Comparison of ENCODE assay signal across 10 mouse cellular contexts in the genomic region with DNA sequence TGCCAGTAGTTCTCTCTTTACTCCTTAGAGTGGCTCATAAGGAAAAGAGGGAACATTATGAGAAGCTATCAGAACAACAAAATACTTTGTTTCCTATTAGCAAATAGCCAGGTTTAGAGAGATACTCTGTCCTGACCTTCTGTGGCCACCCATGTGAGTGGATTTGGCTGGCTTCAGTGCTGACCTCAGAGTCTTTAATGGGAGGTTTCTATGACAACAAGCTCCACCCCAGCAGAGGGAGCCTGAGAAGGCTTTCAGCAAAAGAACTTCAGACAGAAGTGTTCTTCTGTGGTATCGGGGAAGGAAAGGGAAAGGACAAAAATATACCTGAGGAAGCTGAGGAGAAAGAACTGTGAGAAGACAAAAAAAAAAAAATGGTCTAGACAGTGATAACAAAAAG.
DNase-seq lines count a peak whose midpoint lies in the region; ATAC-seq and TF ChIP-seq lines count a peak whose summit lies in the region.
"Had no signal": no experiment of that assay in that cellular context is flagged by ENCODE, and none has a peak within 500 bp of the region (broad histone marks: within the 10 kb centered on the region; RNA-seq: fewer than 3 reads in every experiment).

No protein-coding gene starts in this region.

- H3K27ac ChIP-seq in heart, embryonic 10.5 days = no peak overlapping the region
- H3K27ac ChIP-seq in gastrocnemius, adult 2 months = no peak overlapping the region
- H3K27ac ChIP-seq in liver, embryonic 16.5 days (ENCODE audit: low read length) = peak overlapping the region; percentile 59; the same call in 1 of the 2 replicates
- H3K27ac ChIP-seq in intestine, embryonic 16.5 days (ENCODE audit: low read length) = no peak overlapping the region
- H3K27ac ChIP-seq: embryonic facial prominence, embryonic 13.5 days; limb, embryonic 15.5 days had no signal

- peak; percentile 49 to 51 for DNase-seq in heart, adult 18-20 months
- DNase-seq in heart, embryonic 10.5 days (ENCODE audit: low spot score) = no peak
- DNase-seq in ZHBTc4 (ENCODE audit: low read depth, low spot score) = peak; percentile 1
- DNase-seq in gastrocnemius, adult 2 months = peak; percentile 48
- DNase-seq in T-cell, adult 2 months (ENCODE audit: low spot score) = no peak

- TF ChIP-seq CTCF in gastrocnemius, adult 2 months (IDR thresholded peaks at IDR 0.05) = no peak

- H3K4me1 ChIP-seq in heart, embryonic 10.5 days = no peaks in the 10 kb centered on the region
- H3K4me1 ChIP-seq in liver, embryonic 16.5 days (ENCODE audit: control insufficient read depth, low read depth, low read length) = peaks cover 11% of the 10 kb centered on the region
- H3K4me1 ChIP-seq in intestine, embryonic 16.5 days (ENCODE audit: control insufficient read depth, insufficient read depth, low read length) = no peaks in the 10 kb centered on the region
- H3K4me1 ChIP-seq: embryonic facial prominence, embryonic 13.5 days; limb, embryonic 15.5 days had no signal

- peak; percentile 48 for ATAC-seq in liver, embryonic 16.5 days (ENCODE audit: low read depth)
- ATAC-seq in intestine, embryonic 16.5 days = no peak
- ATAC-seq in frontal cortex, adult (ENCODE audit: low TSS enrichment) = no peak

- intact Hi-C loops in gastrocnemius, adult 2 months (cut with DNase I) = no loop called here

- no peak overlapping the region for H3K4me3 ChIP-seq in heart, embryonic 10.5 days
- H3K4me3 ChIP-seq in gastrocnemius, adult 2 months = no peak overlapping the region
- no peak overlapping the region for H3K4me3 ChIP-seq in liver, embryonic 16.5 days (ENCODE audit: low read depth, low read length)
- no peak overlapping the region for H3K4me3 ChIP-seq in intestine, embryonic 16.5 days (ENCODE audit: low read length)
- H3K4me3 ChIP-seq: embryonic facial prominence, embryonic 13.5 days; limb, embryonic 15.5 days had no signal

- H3K27me3 ChIP-seq in heart, embryonic 10.5 days (ENCODE audit: insufficient read depth, poor library complexity, severe bottlenecking) = no peaks in the 10 kb centered on the region
- H3K27me3 ChIP-seq in liver, embryonic 16.5 days (ENCODE audit: control insufficient read depth, insufficient read depth, low read depth, low read length) = no peaks in the 10 kb centered on the region
- no peaks in the 10 kb centered on the region for H3K27me3 ChIP-seq in intestine, embryonic 16.5 days (replicated peaks; ENCODE audit: control insufficient read depth, insufficient read depth, low read length)
- H3K27me3 ChIP-seq: limb, embryonic 15.5 days had no signal

- no peaks in the 10 kb centered on the region for H3K9me3 ChIP-seq in heart, embryonic 10.5 days
- no peaks in the 10 kb centered on the region for H3K9me3 ChIP-seq in liver, embryonic 16.5 days (replicated peaks; ENCODE audit: control insufficient read depth, low read length)
- H3K9me3 ChIP-seq in intestine, embryonic 16.5 days (ENCODE audit: control insufficient read depth, low read length) = no peaks in the 10 kb centered on the region
- H3K9me3 ChIP-seq: embryonic facial prominence, embryonic 13.5 days; limb, embryonic 15.5 days had no signal

- no peak overlapping the region for H3K9ac ChIP-seq in liver, embryonic 16.5 days (ENCODE audit: low read depth, low read length)
- no peak overlapping the region for H3K9ac ChIP-seq in intestine, embryonic 16.5 days (ENCODE audit: low read depth, low read length)
- H3K9ac ChIP-seq: embryonic facial prominence, embryonic 13.5 days; limb, embryonic 15.5 days had no signal

- H3K36me3 ChIP-seq in heart, embryonic 10.5 days = no peaks in the 10 kb centered on the region
- no peaks in the 10 kb centered on the region for H3K36me3 ChIP-seq in liver, embryonic 16.5 days (ENCODE audit: control insufficient read depth, insufficient read depth)
- no peaks in the 10 kb centered on the region for H3K36me3 ChIP-seq in intestine, embryonic 16.5 days (ENCODE audit: control insufficient read depth, insufficient read depth, low read length)
- H3K36me3 ChIP-seq: embryonic facial prominence, embryonic 13.5 days; limb, embryonic 15.5 days had no signal

- 33% methylated on average over 1 of the region's 1 CpGs for WGBS in heart, embryonic 10.5 days
- WGBS in liver, embryonic 16.5 days (ENCODE audit: insufficient replicate concordance) = 42% methylated on average over 1 of the region's 1 CpGs
- WGBS in intestine, embryonic 16.5 days = 57% methylated on average over 1 of the region's 1 CpGs

- no peak overlapping the region for H3K4me2 ChIP-seq in liver, embryonic 16.5 days (ENCODE audit: low read depth, low read length)
- no peak overlapping the region for H3K4me2 ChIP-seq in intestine, embryonic 16.5 days (ENCODE audit: low read depth, low read length)
- H3K4me2 ChIP-seq: embryonic facial prominence, embryonic 13.5 days; limb, embryonic 15.5 days had no signal

Comparison
In these comparisons a context has a peak if more than half of its experiments do, and no peak if none do; other contexts are left out.
1. DNase-seq: peak in heart, adult 18-20 months (2 of 2), ZHBTc4 (single experiment) and gastrocnemius, adult 2 months (single experiment); none in heart, embryonic 10.5 days (single experiment) and T-cell, adult 2 months (single experiment).